Mouse (Mus musculus): ENCODE measurements around the gene Ric8b. TPM values are rescaled to one million over a fixed set of nuclear protein-coding genes. Genes with fewer than 3 reads are reported as not detected.
A peak's percentile ranks its signal among the peaks of the same experiment; 100 is the strongest.

Ric8b gene
- total RNA-seq, 2 experiments from 2014 or later = 3.3 to 5.2 TPM

- ATAC-seq (replicated peaks; ENCODE audit: low FRiP score, poor library complexity, severe bottlenecking) = no peak
Observed at GRCm38 (mm10) chr10:84997571-84998224, 80.3 kb downstream of the Ric8b start.

- ATAC-seq (replicated peaks; ENCODE audit: low FRiP score, poor library complexity, severe bottlenecking) = no peak
Observed at GRCm38 (mm10) chr10:84998225-84998579, 80.8 kb downstream of the Ric8b start.

- no peak for ATAC-seq (replicated peaks; ENCODE audit: low FRiP score, poor library complexity, severe bottlenecking)
Observed at GRCm38 (mm10) chr10:85001920-85002319, 84.5 kb downstream of the Ric8b start.

- ATAC-seq (replicated peaks; ENCODE audit: low FRiP score, poor library complexity, severe bottlenecking) = no peak
Observed at GRCm38 (mm10) chr10:85003190-85004026, 86.0 kb downstream of the Ric8b start.

GRCm38 (mm10) chr10:85006573-85007310 lies 89.3 kb downstream of the Ric8b start:
- peak; percentile 33; the same call in 1 of the 2 replicates for ATAC-seq (replicated peaks; ENCODE audit: low FRiP score, poor library complexity, severe bottlenecking)

- ATAC-seq (replicated peaks; ENCODE audit: low FRiP score, poor library complexity, severe bottlenecking) = 0 out of 2 replicates have a peak, but pooled peaks have one; percentile 42
Observed at GRCm38 (mm10) chr10:85007861-85008840, 90.7 kb downstream of the Ric8b start.

- ATAC-seq (replicated peaks; ENCODE audit: low FRiP score, poor library complexity, severe bottlenecking) = no peak
Observed at GRCm38 (mm10) chr10:85011066-85011465, 93.7 kb downstream of the Ric8b start.

- peak; percentile 68 for ATAC-seq (replicated peaks; ENCODE audit: low FRiP score, poor library complexity, severe bottlenecking)
Observed at GRCm38 (mm10) chr10:85013464-85013863, 96.0 kb downstream of the Ric8b start.

- no peak for ATAC-seq (replicated peaks; ENCODE audit: low FRiP score, poor library complexity, severe bottlenecking)
Observed at GRCm38 (mm10) chr10:85013924-85014428, 96.6 kb downstream of the Ric8b start.

- no peak for ATAC-seq (replicated peaks; ENCODE audit: low FRiP score, poor library complexity, severe bottlenecking)
Observed at GRCm38 (mm10) chr10:85014456-85014976, 97.1 kb downstream of the Ric8b start.

GRCm38 (mm10) chr10:85022647-85023312 lies 105.4 kb downstream of the Ric8b start:
- no peak for ATAC-seq (replicated peaks; ENCODE audit: low FRiP score, poor library complexity, severe bottlenecking)

GRCm38 (mm10) chr10:85023313-85023666 lies 105.9 kb downstream of the Ric8b start:
- ATAC-seq (replicated peaks; ENCODE audit: low FRiP score, poor library complexity, severe bottlenecking) = no peak

GRCm38 (mm10) chr10:85025799-85026424 lies 108.5 kb downstream of the Ric8b start:
- peak; percentile 94 for ATAC-seq (replicated peaks; ENCODE audit: low FRiP score, poor library complexity, severe bottlenecking)

- peak; percentile 70 for ATAC-seq (replicated peaks; ENCODE audit: low FRiP score, poor library complexity, severe bottlenecking)
Observed at GRCm38 (mm10) chr10:85027619-85028175, 110.3 kb downstream of the Ric8b start.

- ATAC-seq (replicated peaks; ENCODE audit: low FRiP score, poor library complexity, severe bottlenecking) = no peak
Observed at GRCm38 (mm10) chr10:85035131-85035725, 117.8 kb downstream of the Ric8b start.

- ATAC-seq (replicated peaks; ENCODE audit: low FRiP score, poor library complexity, severe bottlenecking) = no peak
Observed at GRCm38 (mm10) chr10:85038147-85038546, 120.7 kb downstream of the Ric8b start.

- ATAC-seq (replicated peaks; ENCODE audit: low FRiP score, poor library complexity, severe bottlenecking) = no peak
Observed at GRCm38 (mm10) chr10:85038852-85039251, 121.4 kb downstream of the Ric8b start.
